Comparison of ENCODE assay signal across 9 mouse cellular contexts in the genomic region with DNA sequence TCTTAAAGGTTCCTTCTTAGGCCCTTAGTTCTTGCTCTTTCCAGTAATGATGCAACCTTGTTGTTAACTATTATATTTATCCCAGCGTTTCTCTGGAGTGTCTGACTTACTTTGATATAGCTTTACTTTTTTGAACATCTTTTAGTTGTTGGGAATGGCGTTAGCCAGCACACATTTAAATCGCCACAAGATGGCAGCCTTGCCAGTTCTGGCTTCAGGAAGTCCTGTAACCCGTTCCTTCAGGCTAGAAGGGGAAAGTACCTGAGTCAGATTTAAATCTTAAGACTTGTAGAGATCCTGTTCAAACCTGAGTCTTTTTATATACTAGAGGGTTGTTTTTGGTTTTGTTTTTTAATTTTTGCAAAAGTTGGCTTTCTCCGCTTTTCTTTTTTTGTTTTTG. TPM values are rescaled to one million over a fixed set of nuclear protein-coding genes. Genes with fewer than 3 reads are reported as not detected.
DNase-seq lines count a peak whose midpoint lies in the region; ATAC-seq and TF ChIP-seq lines count a peak whose summit lies in the region.
"Had no signal": no experiment of that assay in that cellular context is flagged by ENCODE, and none has a peak within 500 bp of the region (broad histone marks: within the 10 kb centered on the region; RNA-seq: fewer than 3 reads in every experiment).

No protein-coding gene starts in this region.

- ATAC-seq in heart, embryonic 12.5 days (ENCODE audit: insufficient number of reproducible peaks, low FRiP score): no peak
- peak; percentile 87 to 92 for ATAC-seq in hematopoietic stem cell, adult 5-6 weeks (replicated peaks in 1 of 2; ENCODE audit: insufficient read depth in 1 of 2, low FRiP score in 2 of 2, low TSS enrichment in 1 of 2, low read depth in 1 of 2, poor library complexity in 2 of 2, severe bottlenecking in 2 of 2)
- peak; percentile 55; the same call in 1 of the 2 replicates for ATAC-seq in midbrain, embryonic 11.5 days (ENCODE audit: low FRiP score)

- no peak overlapping the region for H3K4me2 ChIP-seq in heart, embryonic 12.5 days
- H3K4me2 ChIP-seq in midbrain, embryonic 11.5 days: no peak overlapping the region
- H3K4me2 ChIP-seq: limb, embryonic 15.5 days had no signal

- no peaks in the 10 kb centered on the region for H3K9me3 ChIP-seq in heart, embryonic 12.5 days (replicated peaks)
- H3K9me3 ChIP-seq in midbrain, embryonic 11.5 days (ENCODE audit: control insufficient read depth, low read length): no peaks in the 10 kb centered on the region
- H3K9me3 ChIP-seq: limb, embryonic 15.5 days had no signal

- peak; percentile 63 to 78 for DNase-seq in heart, adult 18-20 months
- peak; percentile 58 for DNase-seq in MN1 (ENCODE audit: low spot score)
- DNase-seq in embryo, embryonic 10.5 days (ENCODE audit: low spot score): peak; percentile 86
- DNase-seq in left cerebral cortex, postnatal 10 days (ENCODE audit: extremely low spot score in 1 of 2, low spot score in 2 of 2): peak; percentile 66 to 75
- DNase-seq in midbrain, embryonic 11.5 days (ENCODE audit: low spot score, missing footprints): peak; percentile 96
- peak; percentile 70 for DNase-seq in thymus, adult 2 months

- H3K36me3 ChIP-seq in heart, embryonic 12.5 days: no peaks in the 10 kb centered on the region
- no peaks in the 10 kb centered on the region for H3K36me3 ChIP-seq in midbrain, embryonic 11.5 days (ENCODE audit: control insufficient read depth, insufficient read depth, low read length)
- no peaks in the 10 kb centered on the region for H3K36me3 ChIP-seq in thymus, adult 2 months (ENCODE audit: control insufficient read depth, insufficient read depth, low read length)
- H3K36me3 ChIP-seq: limb, embryonic 15.5 days had no signal

- WGBS in heart, embryonic 12.5 days: 15% methylated on average over 5 of the region's 5 CpGs
- WGBS in midbrain, embryonic 11.5 days: 14% methylated on average over 5 of the region's 5 CpGs
- 22% methylated on average over 5 of the region's 5 CpGs for WGBS in thymus, adult 2 months

- H3K27me3 ChIP-seq in heart, embryonic 12.5 days (replicated peaks): no peaks in the 10 kb centered on the region; the same call in 1 of the 2 replicates
- no peaks in the 10 kb centered on the region for H3K27me3 ChIP-seq in midbrain, embryonic 11.5 days (ENCODE audit: control insufficient read depth, insufficient read depth, low read length)
- no peaks in the 10 kb centered on the region for H3K27me3 ChIP-seq in thymus, adult 2 months (ENCODE audit: control insufficient read depth, insufficient read depth, low read length)
- H3K27me3 ChIP-seq: limb, embryonic 15.5 days had no signal

- H3K4me3 ChIP-seq in heart, embryonic 12.5 days: no peak overlapping the region
- H3K4me3 ChIP-seq in midbrain, embryonic 11.5 days (ENCODE audit: low read depth, low read length): no peak overlapping the region
- no peak overlapping the region for H3K4me3 ChIP-seq in thymus, adult 2 months (ENCODE audit: control insufficient read depth, insufficient read depth, low read length)
- H3K4me3 ChIP-seq: limb, embryonic 15.5 days had no signal

- H3K9ac ChIP-seq in heart, embryonic 12.5 days: no peak overlapping the region
- no peak overlapping the region for H3K9ac ChIP-seq in midbrain, embryonic 11.5 days (ENCODE audit: low read length)
- H3K9ac ChIP-seq: limb, embryonic 15.5 days had no signal

- no peaks in the 10 kb centered on the region for H3K4me1 ChIP-seq in heart, embryonic 12.5 days (replicated peaks)
- no peaks in the 10 kb centered on the region for H3K4me1 ChIP-seq in midbrain, embryonic 11.5 days (ENCODE audit: control insufficient read depth, insufficient read depth, low read length)
- no peaks in the 10 kb centered on the region for H3K4me1 ChIP-seq in thymus, adult 2 months (replicated peaks; ENCODE audit: control insufficient read depth, insufficient read depth, low read length)
- H3K4me1 ChIP-seq: limb, embryonic 15.5 days had no signal

- intact Hi-C loops in left cerebral cortex, postnatal 10 days (cut with DNase I): loop anchor here (5.0 kb wide), 1 partner anchor 84 kb away; no protein-coding TSS in a partner anchor

- no peak overlapping the region for H3K27ac ChIP-seq in heart, embryonic 12.5 days (ENCODE audit: poor library complexity, severe bottlenecking)
- H3K27ac ChIP-seq in midbrain, embryonic 11.5 days (ENCODE audit: low read depth, low read length): no peak overlapping the region
- no peak overlapping the region for H3K27ac ChIP-seq in thymus, adult 2 months (ENCODE audit: control insufficient read depth, insufficient read depth, low read length)
- H3K27ac ChIP-seq: limb, embryonic 15.5 days had no signal

- no peak for TF ChIP-seq POLR2A in thymus, adult 2 months (IDR thresholded peaks at IDR 0.05; ENCODE audit: control insufficient read depth, extremely low read depth, insufficient read depth, low read length, poor library complexity)

- no peak for TF ChIP-seq CTCF in thymus, adult 2 months (IDR thresholded peaks at IDR 0.05; ENCODE audit: borderline replicate concordance, control insufficient read depth, extremely low read depth, insufficient read depth, low read length, poor library complexity)

RNA-seq across cellular contexts. Expression of gene Cap1, which starts 12.5 kb away (rescaled TPM):
- 10 to 100 TPM; 46.3 to 52.7 TPM for total RNA-seq in heart, adult 18-20 months (2021)
- 46.4 and 47.6 TPM in 2 replicates for polyA plus RNA-seq in heart, embryonic 12.5 days (2016; fragmentation: Nextera tagmentation; extraction: Ambion mirVana)
- total RNA-seq in hematopoietic stem cell, adult 5-6 weeks (2017): 146 and 178 TPM in 2 replicates
- 100 to 1,000 TPM; 203 to 204 TPM for total RNA-seq in left cerebral cortex, postnatal 10 days (2021)
- 69.7 and 74.4 TPM in 2 replicates for polyA plus RNA-seq in midbrain, embryonic 11.5 days (2014; fragmentation: Nextera tagmentation; extraction: Ambion mirVana)
- 192 and 203 TPM in 2 replicates for polyA plus RNA-seq in thymus, adult 2 months (2012; rRNA removed)
